Mouse (Mus musculus): ENCODE measurements at regions not wholly inside any gene's neighbourhood (a gene's known extent, or its start where the extent isn't known, plus 50 kb on each side); places are given as distances from the start of the nearest gene placed in this dataset.

- no peak for DNase-seq (ENCODE audit: low read depth, low spot score)
These were observed 217.5 kb upstream of the Ankrd55 start for GRCm38 (mm10) chr13:112070757-112071156.

- no peak for DNase-seq (ENCODE audit: low read depth, low spot score)
These were observed 216.9 kb upstream of the Ankrd55 start for GRCm38 (mm10) chr13:112071209-112071955.

GRCm38 (mm10) chr13:112071956-112072314, 216.3 kb upstream of the Ankrd55 start:
- DNase-seq (ENCODE audit: low read depth, low spot score): no peak

- no peak for DNase-seq (ENCODE audit: low read depth, low spot score)
These were observed 214.5 kb upstream of the Ankrd55 start for GRCm38 (mm10) chr13:112073519-112074406.

- DNase-seq (ENCODE audit: low read depth, low spot score): peak; percentile 2
These were observed 212.3 kb upstream of the Ankrd55 start for GRCm38 (mm10) chr13:112075847-112076479.

- no peak for DNase-seq (ENCODE audit: low read depth, low spot score)
These were observed 210.2 kb upstream of the Ankrd55 start for GRCm38 (mm10) chr13:112078088-112078487.

GRCm38 (mm10) chr13:112081935-112082334, 206.3 kb upstream of the Ankrd55 start:
- DNase-seq (ENCODE audit: low read depth, low spot score): no peak

GRCm38 (mm10) chr13:112084484-112085278, 203.6 kb upstream of the Ankrd55 start:
- DNase-seq (ENCODE audit: low read depth, low spot score): no peak

GRCm38 (mm10) chr13:112088312-112088771, 199.9 kb upstream of the Ankrd55 start:
- no peak for DNase-seq (ENCODE audit: low read depth, low spot score)

GRCm38 (mm10) chr13:112090737-112091136, 197.5 kb upstream of the Ankrd55 start:
- no peak for DNase-seq (ENCODE audit: low read depth, low spot score)

- no peak for DNase-seq (ENCODE audit: low read depth, low spot score)
These were observed 192.6 kb upstream of the Ankrd55 start for GRCm38 (mm10) chr13:112095595-112096139.

- DNase-seq (ENCODE audit: low read depth, low spot score): no peak
These were observed 188.2 kb upstream of the Ankrd55 start for GRCm38 (mm10) chr13:112099953-112100591.

GRCm38 (mm10) chr13:112100592-112101420, 187.4 kb upstream of the Ankrd55 start:
- DNase-seq (ENCODE audit: low read depth, low spot score): no peak

GRCm38 (mm10) chr13:112101421-112101756, 186.9 kb upstream of the Ankrd55 start:
- no peak for DNase-seq (ENCODE audit: low read depth, low spot score)

- no peak for DNase-seq (ENCODE audit: low read depth, low spot score)
These were observed 182.3 kb upstream of the Ankrd55 start for GRCm38 (mm10) chr13:112105953-112106352.

- no peak for DNase-seq (ENCODE audit: low read depth, low spot score)
These were observed 173.5 kb upstream of the Ankrd55 start for GRCm38 (mm10) chr13:112114741-112115201.

- DNase-seq (ENCODE audit: low read depth, low spot score): no peak
These were observed 172.0 kb upstream of the Ankrd55 start for GRCm38 (mm10) chr13:112116101-112116726.

GRCm38 (mm10) chr13:112118564-112118963, 169.7 kb upstream of the Ankrd55 start:
- DNase-seq (ENCODE audit: low read depth, low spot score): no peak

- no peak for DNase-seq (ENCODE audit: low read depth, low spot score)
These were observed 168.6 kb upstream of the Ankrd55 start for GRCm38 (mm10) chr13:112119611-112120041.
